Mouse (Mus musculus) hematopoietic stem cell, adult 5-6 weeks (primary cell): Measurements from ENCODE around the gene Plekhg4. TPM values are rescaled to one million over a fixed set of nuclear protein-coding genes. Genes with fewer than 3 reads are reported as not detected.
A peak's percentile ranks its signal among the peaks of the same experiment; 100 is the strongest.

Experiments used
- ATAC-seq, 2 experiments: fragments of 125-278 bp in 1 of 2; replicated peaks in 1 of 2; 2 replicates each; pipeline ENCODE4 v1.8.0; 2016 to 2017; ENCODE audit warnings: inconsistent platforms in 2 of 2, mild to moderate bottlenecking in 2 of 2, moderate number of reproducible peaks in 2 of 2, low read depth in 1 of 2, moderate TSS enrichment in 1 of 2; ENCODE audit not compliant: low FRiP score in 2 of 2, poor library complexity in 2 of 2, severe bottlenecking in 2 of 2, insufficient read depth in 1 of 2, low TSS enrichment in 1 of 2
- total RNA-seq: library from RNA; stranded (forward); fragments of 172-1452, 232-1000 nt; gene quantifications from 2 replicates; pipeline ENCODE4 v1.2.3, GENCODE M21; 2017

The Plekhg4 gene
- total RNA-seq, 1 experiment from 2014 or later, result not detected

- ATAC-seq, result 0 out of 4 replicates have a peak, but pooled peaks of 1 of the 2 experiments have one; percentile 13
These were observed 5.6 kb downstream of the Plekhg4 start for GRCm38 (mm10) chr8:105378673-105379072.

GRCm38 (mm10) chr8:105380308-105380707, 7.2 kb downstream of the Plekhg4 start:
- 0 out of 4 replicates have a peak, but pooled peaks of 1 of the 2 experiments have one; percentile 12 for ATAC-seq

GRCm38 (mm10) chr8:105384070-105384469, 11.0 kb downstream of the Plekhg4 start:
- no peak for ATAC-seq

- ATAC-seq, result no peak
These were observed 14.1 kb downstream of the Plekhg4 start for GRCm38 (mm10) chr8:105387151-105387550.

GRCm38 (mm10) chr8:105389096-105389495, 16.0 kb downstream of the Plekhg4 start:
- ATAC-seq, result no peak

- no peak for ATAC-seq
These were observed 20.2 kb downstream of the Plekhg4 start for GRCm38 (mm10) chr8:105393089-105393787.

- no peak for ATAC-seq
These were observed 20.8 kb downstream of the Plekhg4 start for GRCm38 (mm10) chr8:105393915-105394314.

GRCm38 (mm10) chr8:105397747-105398146, 24.7 kb downstream of the Plekhg4 start:
- peak; percentile 48 to 69; a peak in 2 of 4 replicates for ATAC-seq

GRCm38 (mm10) chr8:105400016-105400415, 26.9 kb downstream of the Plekhg4 start:
- ATAC-seq, result no peak

GRCm38 (mm10) chr8:105403467-105403866, 30.4 kb downstream of the Plekhg4 start:
- ATAC-seq, result no peak

GRCm38 (mm10) chr8:105404496-105404895, 31.4 kb downstream of the Plekhg4 start:
- no peak for ATAC-seq

GRCm38 (mm10) chr8:105406416-105406815, 33.3 kb downstream of the Plekhg4 start:
- ATAC-seq, result no peak

- no peak for ATAC-seq
These were observed 35.3 kb downstream of the Plekhg4 start for GRCm38 (mm10) chr8:105408331-105408730.

GRCm38 (mm10) chr8:105409947-105410346, 36.9 kb downstream of the Plekhg4 start:
- ATAC-seq, result no peak

GRCm38 (mm10) chr8:105413391-105413790, 40.3 kb downstream of the Plekhg4 start, which contains the start of the genes Kctd19 and Lrrc36:
Gene Kctd19, minus strand, starts transcription at chr8:105413502.
Gene Lrrc36, plus strand, starts transcription at chr8:105413571.
- ATAC-seq, result peak; percentile 71 to 84

GRCm38 (mm10) chr8:105418992-105419391, 45.9 kb downstream of the Plekhg4 start:
- ATAC-seq, result no peak

- ATAC-seq, result no peak
These were observed 46.7 kb downstream of the Plekhg4 start for GRCm38 (mm10) chr8:105419800-105420199.

GRCm38 (mm10) chr8:105422006-105422405, 48.9 kb downstream of the Plekhg4 start:
- no peak for ATAC-seq

GRCm38 (mm10) chr8:105426878-105427277, 53.8 kb downstream of the Plekhg4 start:
- no peak for ATAC-seq
